Mouse (Mus musculus): ENCODE results near the gene Sardh. TPM values are rescaled to one million over a fixed set of nuclear protein-coding genes. Genes with fewer than 3 reads are reported as not detected.

The Sardh gene
- polyA plus RNA-seq, 1 experiment from 2014 or later: 41.5 TPM

DNA sequence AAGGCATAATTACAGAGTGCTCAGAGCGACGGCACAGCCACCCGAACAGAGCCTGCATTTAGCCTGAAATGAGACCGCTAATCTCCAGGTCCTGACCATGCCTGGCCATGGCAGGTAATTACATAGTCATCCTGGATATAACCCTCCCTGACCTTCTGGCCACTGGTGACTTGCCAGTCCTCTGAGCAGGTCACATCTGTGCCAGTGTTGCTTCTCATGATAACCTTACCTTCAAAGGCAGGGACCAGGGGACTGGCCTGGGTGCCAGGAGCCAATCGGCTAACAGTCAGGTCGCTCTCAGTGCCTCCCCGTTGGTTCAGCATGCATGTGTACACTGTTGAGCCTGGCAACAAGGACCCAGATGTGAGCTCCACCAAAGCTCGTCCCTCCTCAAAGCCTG lies 29.6 kb downstream of the Sardh start:
- Histone ChIP-seq H3K4me2 (no peak overlapping the region), H3K27me3 (replicated peaks) (no peaks in the 10 kb centered on the region), H3K36me3 (0 out of 2 replicates have a peak, but pooled peaks cover 6% of the 10 kb centered on the region), H3K4me3 (no peak overlapping the region), H3K27ac (no peak overlapping the region), H3K9ac (no peak overlapping the region), H3K4me1 (no peaks in the 10 kb centered on the region), H3K9me3 (replicated peaks) (no peaks in the 10 kb centered on the region)
- WGBS (ENCODE audit: insufficient replicate concordance): 79% methylated on average over 8 of the region's 8 CpGs
- no peak for ATAC-seq

DNA sequence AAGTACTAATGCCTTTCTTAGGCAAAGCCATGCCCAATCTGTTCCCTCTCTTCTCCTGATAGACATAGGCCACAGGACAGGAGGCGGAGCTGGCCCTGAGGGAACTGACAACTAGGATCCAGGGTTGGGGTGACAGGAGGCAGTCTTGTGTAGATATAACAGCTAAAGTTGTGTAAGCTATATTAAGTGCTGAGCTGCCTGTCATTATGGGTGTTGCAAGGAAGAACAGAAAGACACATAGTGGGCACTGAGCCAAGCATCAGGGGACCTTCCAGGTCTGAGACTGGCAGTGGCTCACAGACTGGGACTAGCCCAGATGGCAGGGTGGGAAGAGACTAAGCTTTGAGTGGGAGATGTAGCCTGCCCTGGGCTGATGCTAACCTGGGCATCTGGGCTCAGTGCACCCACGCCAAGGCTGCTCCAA lies 30.0 kb downstream of the Sardh start:
- Histone ChIP-seq H3K9me3 (replicated peaks) (no peaks in the 10 kb centered on the region), H3K4me1 (no peaks in the 10 kb centered on the region), H3K4me2 (no peak overlapping the region), H3K4me3 (no peak overlapping the region), H3K36me3 (peaks cover 9% of the 10 kb centered on the region; the same call in 1 of the 2 replicates), H3K27ac (no peak overlapping the region), H3K9ac (no peak overlapping the region), H3K27me3 (replicated peaks) (no peaks in the 10 kb centered on the region)
- no peak for ATAC-seq
- 59% methylated on average over 2 of the region's 2 CpGs for WGBS (ENCODE audit: insufficient replicate concordance)

DNA sequence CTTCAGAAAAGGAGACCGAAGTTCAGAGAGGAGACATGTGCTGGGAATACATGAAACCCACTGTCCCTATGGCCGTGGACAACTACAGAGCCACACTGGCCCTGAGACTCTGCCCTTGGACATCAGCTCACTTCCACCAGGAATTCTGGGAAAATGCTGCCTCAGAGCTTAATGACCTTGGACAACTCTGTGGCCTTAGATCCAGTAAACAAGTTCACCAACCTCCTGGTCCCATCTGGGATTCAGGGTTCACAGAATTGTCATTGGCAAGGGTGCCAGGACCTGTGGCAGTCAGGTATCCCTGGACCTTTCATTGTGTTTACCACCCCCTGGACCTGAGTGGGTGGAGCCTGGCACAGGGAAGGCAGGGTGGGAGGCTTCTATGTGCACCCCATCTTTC lies 32.6 kb downstream of the Sardh start:
- H3K27me3 ChIP-seq (replicated peaks): no peaks in the 10 kb centered on the region
- H3K36me3 ChIP-seq: peaks cover 12% of the 10 kb centered on the region; the same call in 1 of the 2 replicates
- H3K4me1 ChIP-seq: no peaks in the 10 kb centered on the region
- no peak overlapping the region for H3K4me3 ChIP-seq
- 54% methylated on average over 2 of the region's 2 CpGs for WGBS (ENCODE audit: insufficient replicate concordance)
- no peak for ATAC-seq
- H3K4me2 ChIP-seq: no peak overlapping the region
- no peak overlapping the region for H3K27ac ChIP-seq
- no peak overlapping the region for H3K9ac ChIP-seq
- H3K9me3 ChIP-seq (replicated peaks): no peaks in the 10 kb centered on the region

- H3K27ac ChIP-seq: no peak overlapping the region
- 56% methylated on average over 8 of the region's 8 CpGs for WGBS (ENCODE audit: insufficient replicate concordance)
- H3K9ac ChIP-seq: no peak overlapping the region
- no peaks in the 10 kb centered on the region for H3K27me3 ChIP-seq (replicated peaks)
- no peak overlapping the region for H3K4me3 ChIP-seq
- ATAC-seq: no peak
- H3K4me2 ChIP-seq: no peak overlapping the region
- H3K36me3 ChIP-seq: peaks cover 5% of the 10 kb centered on the region; the same call in 1 of the 2 replicates
- H3K9me3 ChIP-seq (replicated peaks): no peaks in the 10 kb centered on the region
- no peaks in the 10 kb centered on the region for H3K4me1 ChIP-seq
These were observed 35.9 kb downstream of the Sardh start for GRCm38 (mm10) chr2:27211966-27212893.

DNA sequence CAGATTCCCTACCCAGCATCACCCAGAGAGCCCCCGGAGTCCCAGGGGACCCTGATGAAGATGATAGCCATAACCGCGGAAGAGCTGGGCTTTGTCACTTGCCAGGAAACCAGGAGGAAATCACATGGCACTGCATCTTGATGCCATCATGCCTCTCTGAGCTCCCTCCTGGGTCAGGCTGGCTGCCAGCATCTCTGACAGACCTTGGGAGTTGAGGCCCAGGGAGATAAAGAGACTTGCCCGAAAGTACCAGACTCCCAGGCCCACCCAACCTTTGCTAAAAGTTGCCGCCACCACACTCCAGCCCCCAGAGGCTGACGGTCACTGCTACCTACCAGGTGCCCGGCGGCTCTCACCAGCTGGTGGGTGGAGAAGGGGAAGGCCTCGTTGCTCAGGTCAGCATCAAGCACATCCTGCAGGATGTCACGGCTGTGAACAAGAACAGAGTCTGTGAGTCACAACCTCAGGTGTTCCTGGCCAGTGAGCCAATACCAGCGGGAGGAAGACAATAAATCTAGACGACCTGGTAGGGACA lies 37.4 kb downstream of the Sardh start:
- no peak overlapping the region for H3K27ac ChIP-seq
- no peak overlapping the region for H3K9ac ChIP-seq
- 72% methylated on average over 12 of the region's 12 CpGs for whole genome bisulfite sequencing (ENCODE audit: insufficient replicate concordance)
- H3K36me3 ChIP-seq: peaks cover 5% of the 10 kb centered on the region; the same call in 1 of the 2 replicates
- H3K27me3 ChIP-seq (replicated peaks): no peaks in the 10 kb centered on the region
- H3K4me1 ChIP-seq: no peaks in the 10 kb centered on the region
- no peak overlapping the region for H3K4me2 ChIP-seq
- H3K4me3 ChIP-seq: no peak overlapping the region
- no peaks in the 10 kb centered on the region for H3K9me3 ChIP-seq (replicated peaks)
- ATAC-seq: no peak

DNA sequence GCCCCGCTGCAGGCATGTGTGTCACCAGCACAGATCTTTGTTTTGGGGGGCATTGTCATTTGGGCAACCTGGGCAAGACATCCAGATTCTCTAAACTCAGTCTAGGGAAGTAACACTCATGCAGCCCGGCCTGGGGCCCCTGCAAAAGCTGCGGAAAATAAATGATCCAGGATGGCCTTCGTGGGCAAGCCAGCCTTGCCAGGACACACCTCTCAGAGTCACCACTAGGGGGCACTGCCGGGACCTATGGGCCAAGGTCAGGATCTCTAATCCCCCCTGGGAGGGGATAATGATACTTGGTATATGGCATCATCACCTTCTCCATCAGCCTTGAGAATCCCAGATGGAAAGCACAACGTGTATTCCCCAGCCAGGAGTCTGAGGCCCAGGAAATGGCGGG lies 37.9 kb downstream of the Sardh start:
- H3K36me3 ChIP-seq: peaks cover 5% of the 10 kb centered on the region; the same call in 1 of the 2 replicates
- WGBS (ENCODE audit: insufficient replicate concordance): 39% methylated on average over 7 of the region's 7 CpGs
- H3K27ac ChIP-seq: no peak overlapping the region

DNA sequence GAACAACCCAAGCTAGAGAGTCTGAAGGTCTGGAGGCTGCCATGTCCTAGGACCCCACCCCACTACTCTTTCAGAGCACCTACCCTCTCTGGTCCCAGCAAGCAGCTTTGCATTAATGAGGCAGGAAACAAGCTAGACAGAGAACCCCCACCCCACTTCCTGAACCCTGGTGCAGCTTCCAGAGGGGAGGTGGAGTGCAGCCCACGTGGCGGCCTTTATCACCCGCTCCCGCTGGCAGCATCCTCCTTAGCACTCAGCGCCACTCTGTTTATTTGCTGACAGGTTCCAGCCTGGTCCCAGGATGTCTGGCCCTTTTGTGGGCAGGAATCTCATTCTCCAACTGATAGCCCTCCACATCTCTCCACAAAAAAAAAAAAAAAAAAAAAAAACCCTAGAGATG lies 38.3 kb downstream of the Sardh start:
- Histone ChIP-seq H3K9me3 (replicated peaks) (no peaks in the 10 kb centered on the region), H3K27me3 (replicated peaks) (no peaks in the 10 kb centered on the region), H3K36me3 (peaks cover 5% of the 10 kb centered on the region; the same call in 1 of the 2 replicates), H3K27ac (peak overlapping the region; percentile 42; the same call in 1 of the 2 replicates), H3K4me1 (no peaks in the 10 kb centered on the region), H3K9ac (no peak overlapping the region), H3K4me2 (no peak overlapping the region), H3K4me3 (no peak overlapping the region)
- ATAC-seq: no peak
- WGBS (ENCODE audit: insufficient replicate concordance): 19% methylated on average over 5 of the region's 5 CpGs

More for the DNA sequence above, 37.9 kb downstream of the Sardh start:
- no peak overlapping the region for H3K9ac ChIP-seq
- no peak overlapping the region for H3K4me2 ChIP-seq
- H3K4me3 ChIP-seq: no peak overlapping the region
- ATAC-seq: no peak
- no peaks in the 10 kb centered on the region for H3K27me3 ChIP-seq (replicated peaks)
- no peaks in the 10 kb centered on the region for H3K4me1 ChIP-seq
- H3K9me3 ChIP-seq (replicated peaks): no peaks in the 10 kb centered on the region

GRCm38 (mm10) chr2:27209370-27209769 lies 38.8 kb downstream of the Sardh start:
- no peaks in the 10 kb centered on the region for H3K9me3 ChIP-seq (replicated peaks)
- peak overlapping the region; percentile 42; the same call in 1 of the 2 replicates for H3K27ac ChIP-seq
- no peak overlapping the region for H3K4me3 ChIP-seq
- no peak overlapping the region for H3K4me2 ChIP-seq
- no peaks in the 10 kb centered on the region for H3K4me1 ChIP-seq
- H3K9ac ChIP-seq: no peak overlapping the region
- no peaks in the 10 kb centered on the region for H3K27me3 ChIP-seq (replicated peaks)
- no peak for ATAC-seq
- WGBS (ENCODE audit: insufficient replicate concordance): 58% methylated on average over 9 of the region's 9 CpGs
- peaks cover 5% of the 10 kb centered on the region; the same call in 1 of the 2 replicates for H3K36me3 ChIP-seq

DNA sequence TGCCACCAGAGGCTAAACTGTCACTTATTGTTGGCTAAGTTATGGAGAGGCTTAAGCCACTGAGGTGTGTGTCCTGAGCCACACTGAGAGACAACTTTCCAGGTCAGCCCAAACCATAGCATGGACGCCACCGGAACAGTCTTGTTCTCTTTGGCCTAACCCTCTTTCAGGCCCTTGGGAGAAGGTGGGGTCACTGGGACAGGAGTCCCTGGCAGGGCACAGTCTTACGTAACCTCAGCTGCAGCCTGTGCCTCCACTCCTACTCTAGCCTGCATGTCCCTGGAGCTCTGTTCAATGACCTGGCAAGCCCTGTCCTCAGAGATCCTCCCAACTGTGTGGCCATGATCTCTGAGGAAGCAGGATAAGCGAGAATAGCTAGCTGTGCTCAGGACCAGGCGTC lies 41.0 kb downstream of the Sardh start:
- ATAC-seq: no peak
- no peaks in the 10 kb centered on the region for H3K4me1 ChIP-seq
- H3K4me2 ChIP-seq: no peak overlapping the region
- H3K36me3 ChIP-seq: 0 out of 2 replicates have a peak, but pooled peaks cover 2% of the 10 kb centered on the region
- 66% methylated on average over 5 of the region's 5 CpGs for WGBS (ENCODE audit: insufficient replicate concordance)
- H3K9me3 ChIP-seq (replicated peaks): no peaks in the 10 kb centered on the region
- H3K27me3 ChIP-seq (replicated peaks): no peaks in the 10 kb centered on the region
- no peak overlapping the region for H3K27ac ChIP-seq
- H3K9ac ChIP-seq: no peak overlapping the region
- H3K4me3 ChIP-seq: no peak overlapping the region

GRCm38 (mm10) chr2:27206128-27206797 lies 41.9 kb downstream of the Sardh start:
- Histone ChIP-seq H3K4me3 (no peak overlapping the region), H3K9me3 (replicated peaks) (no peaks in the 10 kb centered on the region), H3K9ac (no peak overlapping the region), H3K27ac (0 out of 2 replicates have a peak overlapping the region, but pooled peaks have one; percentile 2), H3K4me2 (no peak overlapping the region), H3K27me3 (replicated peaks) (no peaks in the 10 kb centered on the region), H3K36me3 (0 out of 2 replicates have a peak, but pooled peaks cover 2% of the 10 kb centered on the region), H3K4me1 (no peaks in the 10 kb centered on the region)
- WGBS (ENCODE audit: insufficient replicate concordance): 77% methylated on average over 15 of the region's 15 CpGs
- ATAC-seq: no peak

GRCm38 (mm10) chr2:27205666-27206065 lies 42.5 kb downstream of the Sardh start:
- Histone ChIP-seq H3K4me2 (no peak overlapping the region), H3K27me3 (replicated peaks) (no peaks in the 10 kb centered on the region), H3K27ac (no peak overlapping the region), H3K9me3 (replicated peaks) (no peaks in the 10 kb centered on the region), H3K4me1 (no peaks in the 10 kb centered on the region), H3K4me3 (no peak overlapping the region), H3K9ac (no peak overlapping the region), H3K36me3 (0 out of 2 replicates have a peak, but pooled peaks cover under 1% of the 10 kb centered on the region)
- 75% methylated on average over 10 of the region's 10 CpGs for WGBS (ENCODE audit: insufficient replicate concordance)
- no peak for ATAC-seq

Measured in liver, embryonic 12.5 days (tissue).